Mouse (Mus musculus) CH12.LX (cell line): ENCODE results near the gene Hist1h3g. TPM values are rescaled to one million over a fixed set of nuclear protein-coding genes. Genes with fewer than 3 reads are reported as not detected.

ENCODE experiments used
- DNase-seq: peaks from one replicate; pipeline ENCODE4 v3.0.0-alpha.2; 2013; ENCODE audit errors: extremely low read depth
- H3K27ac ChIP-seq: 2 replicates; pipeline ENCODE4 v1.5.1; 2012; ENCODE audit warnings: low read depth, mild to moderate bottlenecking, control low read depth, moderate library complexity; ENCODE audit not compliant: insufficient read depth
- H3K27me3 ChIP-seq: replicated peaks from 2 replicates; pipeline ENCODE3; 2012; ENCODE audit warnings: inconsistent platforms
- H3K36me3 ChIP-seq, 2 experiments: replicated peaks in 1 of 2; 2 replicates each; pipeline versions ENCODE3 to v1.6.1; 2012; ENCODE audit warnings: inconsistent platforms in 1 of 2, low read length in 1 of 2, mild to moderate bottlenecking in 1 of 2, mixed read lengths in 1 of 2, moderate library complexity in 1 of 2; ENCODE audit not compliant: control insufficient read depth in 1 of 2, insufficient read depth in 1 of 2
- H3K4me1 ChIP-seq, 2 experiments: 2 replicates each; pipeline ENCODE4 v1.6.1; 2012; ENCODE audit warnings: inconsistent platforms in 1 of 2, moderate library complexity in 1 of 2; ENCODE audit not compliant: insufficient read depth in 2 of 2, control insufficient read depth in 1 of 2
- H3K4me2 ChIP-seq: 2 replicates; pipeline ENCODE4 v1.6.1; 2012; ENCODE audit warnings: low read depth, mild to moderate bottlenecking, control low read depth; ENCODE audit not compliant: poor library complexity, insufficient read depth, severe bottlenecking
- H3K4me3 ChIP-seq, 3 experiments: fragments of 150-350 bp in 1 of 3; sonication (generic) in 1 of 3; replicated peaks in 1 of 3; 2 replicates each; pipeline versions ENCODE3 to v1.5.1; 2011 to 2012; ENCODE audit warnings: low read depth in 2 of 3, low read length in 2 of 3, mild to moderate bottlenecking in 2 of 3, moderate library complexity in 2 of 3, control low read depth in 1 of 3, improper control_type of control experiment in 1 of 3, inconsistent platforms in 1 of 3, mixed read lengths in 1 of 3; ENCODE audit not compliant: poor library complexity in 1 of 3
- H3K79me2 ChIP-seq: replicated peaks from 2 replicates; pipeline ENCODE4 v1.6.1; 2012; ENCODE audit warnings: mild to moderate bottlenecking, moderate library complexity; ENCODE audit not compliant: control insufficient read depth, poor library complexity, insufficient read depth, severe bottlenecking; ENCODE audit errors: extremely low read depth
- H3K9ac ChIP-seq: 2 replicates; pipeline ENCODE4 v1.6.1; 2012; ENCODE audit warnings: low read depth, mild to moderate bottlenecking, control low read depth, moderate library complexity; ENCODE audit not compliant: insufficient read depth
- H3K9me3 ChIP-seq: replicated peaks from 2 replicates; pipeline ENCODE3; 2012; ENCODE audit warnings: low read length, inconsistent platforms, mixed read lengths
- BHLHE40 ChIP-seq: IDR thresholded peaks from 2 replicates; pipeline ENCODE4 v1.6.1; 2011; ENCODE audit warnings: mild to moderate bottlenecking, low read depth, low read length, improper control_type of control experiment
- CHD1 ChIP-seq: IDR thresholded peaks from 2 replicates; pipeline ENCODE4 v1.6.1; 2012; ENCODE audit warnings: low read depth, low read length, improper control_type of control experiment, inconsistent platforms
- CHD2 ChIP-seq: IDR thresholded peaks from 2 replicates; pipeline ENCODE4 v1.6.1; 2011; ENCODE audit warnings: low read length, improper control_type of control experiment
- E2F4 ChIP-seq: IDR thresholded peaks from 2 replicates; pipeline ENCODE4 v1.6.1; 2011; ENCODE audit warnings: low read depth, low read length, improper control_type of control experiment; ENCODE audit not compliant: insufficient replicate concordance
- EP300 ChIP-seq: IDR thresholded peaks from 2 replicates; pipeline ENCODE4 v1.6.1; 2011; ENCODE audit warnings: low read length, improper control_type of control experiment
- ETS1 ChIP-seq: conservative IDR thresholded peaks from 2 replicates; pipeline ENCODE4 v1.6.1; 2012; ENCODE audit warnings: low read depth, mild to moderate bottlenecking, inconsistent platforms, low read length, improper control_type of control experiment, moderate library complexity
- GABPA ChIP-seq: IDR thresholded peaks from 2 replicates; pipeline ENCODE4 v1.6.1; 2012; ENCODE audit warnings: low read depth, low read length, improper control_type of control experiment, inconsistent platforms; ENCODE audit not compliant: insufficient replicate concordance
- HCFC1 ChIP-seq: IDR thresholded peaks from 2 replicates; pipeline ENCODE4 v1.6.1; 2012; ENCODE audit warnings: low read depth, mild to moderate bottlenecking, inconsistent platforms, low read length, improper control_type of control experiment
- IRF4 ChIP-seq: IDR thresholded peaks from 2 replicates; pipeline ENCODE4 v1.6.1; 2014; ENCODE audit warnings: low read depth, mild to moderate bottlenecking, inconsistent platforms, low read length, improper control_type of control experiment
- JUN ChIP-seq: IDR thresholded peaks from 2 replicates; pipeline ENCODE4 v1.6.1; 2011; ENCODE audit warnings: low read depth, mild to moderate bottlenecking, low read length, improper control_type of control experiment, moderate library complexity; ENCODE audit not compliant: insufficient read depth
- JUND ChIP-seq: conservative IDR thresholded peaks from 2 replicates; pipeline ENCODE4 v1.6.1; 2011; ENCODE audit warnings: low read depth, low read length, improper control_type of control experiment
- KAT2A ChIP-seq: IDR thresholded peaks from 2 replicates; pipeline ENCODE4 v1.6.1; 2012; ENCODE audit warnings: low read length, improper control_type of control experiment, inconsistent platforms; ENCODE audit not compliant: insufficient replicate concordance
- MAFK ChIP-seq: IDR thresholded peaks from 2 replicates; pipeline ENCODE4 v1.6.1; 2011; ENCODE audit warnings: low read length, improper control_type of control experiment; ENCODE audit not compliant: insufficient replicate concordance
- MAX ChIP-seq: IDR thresholded peaks from 2 replicates; pipeline ENCODE4 v1.6.1; 2011; ENCODE audit warnings: low read length, improper control_type of control experiment
- MEF2A ChIP-seq: IDR thresholded peaks from 2 replicates; pipeline ENCODE4 v1.6.1; 2014; ENCODE audit warnings: low read depth, mild to moderate bottlenecking, inconsistent platforms, low read length, improper control_type of control experiment, borderline replicate concordance
- MYC ChIP-seq: IDR thresholded peaks from 2 replicates; pipeline ENCODE4 v1.6.1; 2011; ENCODE audit warnings: low read depth, mild to moderate bottlenecking, improper control_type of control experiment, low read length
- NRF1 ChIP-seq: IDR thresholded peaks from 2 replicates; pipeline ENCODE4 v1.6.1; 2014; ENCODE audit warnings: low read depth, mild to moderate bottlenecking, inconsistent platforms, low read length, improper control_type of control experiment, moderate library complexity
- POLR2A ChIP-seq: IDR thresholded peaks from 2 replicates; pipeline ENCODE4 v1.6.1; 2011; ENCODE audit warnings: low read depth, mild to moderate bottlenecking, improper control_type of control experiment, low read length
- POLR2AphosphoS2 ChIP-seq: IDR thresholded peaks from 2 replicates; pipeline ENCODE4 v1.6.1; 2011; ENCODE audit warnings: low read depth, low read length, improper control_type of control experiment
- RAD21 ChIP-seq: IDR thresholded peaks from 2 replicates; pipeline ENCODE4 v1.6.1; 2011; ENCODE audit warnings: low read depth, mild to moderate bottlenecking, low read length, improper control_type of control experiment, moderate library complexity
- RCOR1 ChIP-seq: conservative IDR thresholded peaks from 2 replicates; pipeline ENCODE4 v1.6.1; 2012; ENCODE audit warnings: low read depth, mild to moderate bottlenecking, inconsistent platforms, low read length, improper control_type of control experiment
- SMC3 ChIP-seq: IDR thresholded peaks from 2 replicates; pipeline ENCODE4 v1.6.1; 2011; ENCODE audit warnings: low read depth, low read length, improper control_type of control experiment
- TCF12 ChIP-seq: IDR thresholded peaks from 2 replicates; pipeline ENCODE4 v1.6.1; 2014; ENCODE audit warnings: low read depth, mild to moderate bottlenecking, inconsistent platforms, low read length, improper control_type of control experiment
- USF1 ChIP-seq: IDR thresholded peaks from 2 replicates; pipeline ENCODE4 v1.6.1; 2014; ENCODE audit warnings: low read depth, mild to moderate bottlenecking, inconsistent platforms, low read length, improper control_type of control experiment
- ZC3H11A ChIP-seq: IDR thresholded peaks from 2 replicates; pipeline ENCODE4 v1.6.1; 2012; ENCODE audit warnings: low read depth, mild to moderate bottlenecking, inconsistent platforms, low read length, improper control_type of control experiment
- ZKSCAN1 ChIP-seq: IDR thresholded peaks from 2 replicates; pipeline ENCODE4 v1.6.1; 2012; ENCODE audit warnings: low read depth, inconsistent platforms, low read length, improper control_type of control experiment, borderline replicate concordance
- ZMIZ1 ChIP-seq: IDR thresholded peaks from 2 replicates; pipeline ENCODE4 v1.6.1; 2012; ENCODE audit warnings: low read depth, mild to moderate bottlenecking, inconsistent platforms, low read length, improper control_type of control experiment
- ZNF384 ChIP-seq: IDR thresholded peaks from 2 replicates; pipeline ENCODE4 v1.6.1; 2012; ENCODE audit warnings: low read depth, low read length, improper control_type of control experiment, inconsistent platforms
- dilution Hi-C: fragments of 300-500 bp; cut with MboI; formaldehyde crosslinking; loops from 2 replicates; pipeline ENCODE4 v1.14.3; 2020; ENCODE audit warnings: low sequenced_read_pairs; ENCODE audit not compliant: extremely low pct_unique_long_range_greater_than_20kb, extremely low pct_ligation_motif_present
- in situ Hi-C: fragments of 300-500 bp; cut with MboI; formaldehyde crosslinking; loops from 3 replicates; pipeline ENCODE4 v1.14.3; 2019; ENCODE audit warnings: low sequenced_read_pairs, low pct_ligation_motif_present, low pct_unique_long_range_greater_than_20kb, mixed read lengths
- polyA plus RNA-seq: library from polyadenylated mRNA; unstranded; fragments of >175 nt; gene quantifications from 2 replicates; pipeline ENCODE4 v1.2.1, GENCODE M21; 2012; ENCODE audit warnings: low read depth; ENCODE audit not compliant: insufficient read length
- total RNA-seq, 2 experiments: library from RNA; depleted of rRNA; stranded (reverse); fragments of 300-350 nt in 1 of 2; fragments of >200 nt in 1 of 2; gene quantifications; 2 replicates each; pipeline ENCODE4 v1.2.3; 2012 to 2014

Gene Hist1h3g
- total and polyA plus RNA-seq, 3 experiments = 3.4 to 608 (median 75.3) TPM

DNA sequence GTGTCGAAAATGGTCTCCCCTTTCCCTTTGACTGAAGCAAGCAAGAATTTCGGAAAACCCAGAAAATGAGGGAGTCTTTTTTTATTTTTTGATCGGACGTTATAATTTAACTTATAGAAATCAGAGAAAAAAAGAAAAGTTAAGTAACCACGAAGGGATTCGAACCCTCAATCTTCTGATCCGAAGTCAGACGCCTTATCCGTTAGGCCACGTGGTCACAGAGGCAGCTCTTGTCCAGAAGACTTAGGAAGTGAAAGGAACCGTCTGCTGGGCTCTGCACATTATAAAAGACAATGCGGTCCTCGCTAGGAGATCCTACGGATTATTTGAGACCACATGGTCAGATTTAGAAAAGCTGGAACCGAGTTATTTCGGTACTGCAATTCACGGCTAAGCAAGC, 8.9 kb upstream of the Hist1h3g start (continued):
- no peak for TF ChIP-seq POLR2AphosphoS2
- TF ChIP-seq MEF2A = no peak
- TF ChIP-seq POLR2A = no peak
- no peak for TF ChIP-seq HCFC1
- no peak for TF ChIP-seq ETS1
- no peak for TF ChIP-seq IRF4
- TF ChIP-seq GABPA = no peak

DNA sequence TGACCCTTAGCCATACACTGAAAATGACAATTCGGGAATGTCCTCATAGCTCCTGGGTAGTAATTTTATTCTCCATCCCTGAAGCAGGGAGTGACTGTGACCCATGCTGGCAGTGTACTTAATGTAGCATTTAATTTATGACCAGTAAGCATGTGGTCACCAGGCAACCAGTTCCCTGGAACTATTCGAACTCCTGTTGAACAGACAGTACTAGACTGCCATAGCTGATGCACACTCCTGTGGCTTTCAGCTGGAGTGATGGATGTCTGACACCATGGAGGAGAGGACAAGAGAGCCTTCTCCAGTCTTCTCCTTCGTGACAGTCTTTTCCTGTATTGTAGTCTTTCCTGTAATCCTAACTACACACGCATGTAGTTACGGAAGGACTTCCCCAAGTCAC, 6.2 kb upstream of the Hist1h3g start:
- Histone ChIP-seq H3K9me3 (no peaks in the 10 kb centered on the region), H3K27ac (no peak overlapping the region), H3K9ac (no peak overlapping the region; the same call in 1 of the 2 replicates), H3K4me1 (peaks cover 7 to 44% of the 10 kb centered on the region in 2 experiments), H3K4me2 (peak overlapping the region; percentile 82; the same call in 1 of the 2 replicates), H3K36me3 (no peaks in the 10 kb centered on the region), H3K27me3 (no peaks in the 10 kb centered on the region), H3K4me3 (no peak overlapping the region), H3K79me2 (no peaks in the 10 kb centered on the region)
- no peak for DNase-seq
- in situ Hi-C loops = loop anchor here (10.0 kb wide), 1 partner anchor 1494 kb away; the partner anchor contains the start of genes Hist1h2ah and Hist1h2bk
- dilution Hi-C loops = no loop called here
- no peak for TF ChIP-seq MAX
- no peak for TF ChIP-seq RAD21
- no peak for TF ChIP-seq CHD2
- no peak for TF ChIP-seq GABPA

DNA sequence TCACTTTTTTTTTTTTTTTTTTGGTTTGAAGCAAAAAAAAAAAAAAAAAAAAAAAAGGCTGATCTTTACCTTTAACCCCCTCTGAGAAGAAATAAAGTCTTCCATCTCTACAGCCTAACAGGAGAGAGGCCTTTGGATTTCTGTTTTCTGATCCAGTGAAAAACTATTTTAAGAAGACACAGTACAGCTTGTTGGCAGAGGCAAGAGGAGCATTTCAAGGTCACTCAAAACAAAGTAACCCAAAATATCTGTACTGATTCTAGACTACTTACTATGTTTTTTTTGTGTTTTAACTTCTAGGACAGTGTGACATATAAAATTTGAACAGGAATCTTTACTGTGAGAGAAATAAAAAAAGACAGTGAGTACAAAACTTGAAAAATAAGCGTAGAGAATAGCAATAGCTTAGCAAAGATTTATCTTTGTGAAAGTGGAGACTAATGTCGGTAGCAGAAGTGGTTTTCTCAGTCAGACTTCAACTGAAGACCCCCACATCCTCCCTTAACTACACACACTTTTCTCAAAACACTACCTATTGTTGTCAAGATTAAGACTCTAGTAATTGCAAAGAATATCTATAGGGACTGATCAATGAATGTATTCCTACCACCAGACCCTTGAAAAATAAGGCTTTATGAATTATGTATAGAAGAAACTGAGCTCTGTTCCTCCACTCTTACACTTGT, 5.6 kb upstream of the Hist1h3g start:
- Histone ChIP-seq H3K27ac (no peak overlapping the region), H3K36me3 (no peaks in the 10 kb centered on the region), H3K79me2 (no peaks in the 10 kb centered on the region), H3K4me3 (peak overlapping the region; percentile 20 to 45 (median 37)), H3K27me3 (no peaks in the 10 kb centered on the region), H3K9ac (peak overlapping the region; percentile 89), H3K4me2 (peak overlapping the region; percentile 87; the same call in 1 of the 2 replicates), H3K9me3 (no peaks in the 10 kb centered on the region), H3K4me1 (peaks cover 7 to 38% of the 10 kb centered on the region in 2 experiments)
- dilution Hi-C loops (no loop called here), in situ Hi-C loops (loop anchor here (10.0 kb wide), 1 partner anchor 1495 kb away; the partner anchor contains the start of genes Hist1h2ah and Hist1h2bk)
- DNase-seq = no peak
- TF ChIP-seq JUN (no peak), MAFK (no peak), TCF12 (no peak), ZKSCAN1 (no peak), IRF4 (peak; percentile 59), SMC3 (no peak), ZC3H11A (no peak), NRF1 (no peak), ZMIZ1 (no peak), HCFC1 (no peak), EP300 (peak; percentile 72), JUND (0 out of 2 replicates have a peak, but pooled peaks have one; percentile 26), BHLHE40 (0 out of 2 replicates have a peak, but pooled peaks have one; percentile 16), MEF2A (no peak), E2F4 (no peak), ETS1 (no peak), RCOR1 (no peak), USF1 (no peak), RAD21 (no peak), CHD1 (peak; percentile 85), MYC (no peak), KAT2A (no peak), POLR2A (no peak), ZNF384 (peak; percentile 85)
